Mouse (Mus musculus): ENCODE data around the gene Plekhm3. TPM values are rescaled to one million over a fixed set of nuclear protein-coding genes. Genes with fewer than 3 reads are reported as not detected.

Gene Plekhm3
- total RNA-seq (2014; fragmentation: Nextera tagmentation): 25.8 and 33.5 TPM in 2 replicates
- total RNA-seq (2017): 5.6 and 8.0 TPM in 2 replicates
- polyA plus RNA-seq (2012): 2.9 and 3.0 TPM in 2 replicates

DNA sequence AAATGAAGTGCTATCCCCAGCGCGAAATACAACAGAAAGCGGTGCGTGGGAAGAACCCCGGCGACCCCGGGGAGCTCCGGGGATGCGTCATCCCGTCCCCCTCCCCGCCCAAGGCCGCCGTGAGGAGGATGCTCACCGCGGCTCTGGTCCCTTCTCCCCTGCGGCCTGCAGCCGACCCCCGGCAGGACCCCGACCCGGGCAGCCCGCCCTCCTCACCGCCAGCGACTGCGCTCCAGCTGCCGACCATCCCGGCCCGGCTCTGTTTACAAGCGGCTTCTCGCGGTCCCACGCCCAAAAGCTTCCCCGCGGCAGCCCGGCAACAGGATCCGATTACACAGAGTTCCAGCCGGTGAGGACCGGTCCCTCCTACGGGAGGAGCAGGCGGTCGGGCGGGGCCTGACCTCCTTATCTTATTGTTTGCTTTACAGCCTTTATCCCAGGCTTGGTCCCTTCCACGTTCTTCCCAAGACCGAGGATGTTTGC lies at the start of gene Plekhm3:
Gene Plekhm3 (minus strand): TSS at position 346 of the 483 bp plus-strand sequence.
- peak; percentile 96 for ATAC-seq (ENCODE audit: extremely low read depth, insufficient number of reproducible peaks, low FRiP score, poor library complexity, severe bottlenecking)
- TF ChIP-seq POLR2AphosphoS5 (IDR thresholded peaks at IDR 0.05; ENCODE audit: insufficient replicate concordance, low read depth, low read length): no peak
- TF ChIP-seq CTCF (IDR thresholded peaks at IDR 0.05; ENCODE audit: low read depth, low read length): no peak
- H3K9me3 ChIP-seq (replicated peaks): no peaks in the 10 kb centered on the region
- peak within 1 kb of the TSS; percentile 85 for H3K4me3 ChIP-seq (ENCODE audit: low read depth, low read length)
- H3K4me1 ChIP-seq (ENCODE audit: insufficient read depth, low read depth, low read length): peaks cover 17% of the 10 kb centered on the region
- no peaks in the 10 kb centered on the region for H3K36me3 ChIP-seq (replicated peaks)
- peak; percentile 84 for DNase-seq (ENCODE audit: low spot score)
- 0 out of 2 replicates have a peak, but pooled peaks cover 2% of the 10 kb centered on the region for H3K27me3 ChIP-seq (ENCODE audit: insufficient read depth, low read length)

DNA sequence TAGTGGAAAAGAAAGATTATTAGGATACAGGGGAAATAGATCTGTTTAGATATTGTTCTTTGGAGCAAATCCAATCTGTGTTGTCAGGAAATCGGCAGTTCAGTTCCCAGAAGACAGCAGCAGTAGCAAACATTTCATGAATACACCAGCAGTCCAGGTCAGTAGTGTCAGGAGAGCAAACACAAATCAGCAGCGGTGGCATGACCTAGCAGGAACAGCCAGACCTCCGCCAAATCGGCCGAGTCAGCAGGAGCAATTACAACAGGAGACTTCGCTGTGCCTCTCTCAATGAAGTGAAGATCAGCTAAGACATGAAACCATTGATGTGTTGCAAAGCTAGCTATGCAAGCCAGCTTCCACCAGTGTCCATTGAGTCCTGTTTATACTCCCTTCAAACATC lies 49.0 kb upstream of the Plekhm3 start:
- no peak for TF ChIP-seq POLR2AphosphoS5 (IDR thresholded peaks at IDR 0.05; ENCODE audit: insufficient replicate concordance, low read depth, low read length)
- no peak for TF ChIP-seq TAL1 (conservative IDR thresholded peaks at IDR 0.05; ENCODE audit: low read depth, low read length)
- no peak for TF ChIP-seq GATA1 (IDR thresholded peaks at IDR 0.05; ENCODE audit: borderline replicate concordance, low read length)
- no peak for TF ChIP-seq GATA2 (IDR thresholded peaks at IDR 0.05; ENCODE audit: borderline replicate concordance, low read depth, low read length)
- no peak for TF ChIP-seq CTCF (IDR thresholded peaks at IDR 0.05; ENCODE audit: low read depth, low read length)
- ATAC-seq (ENCODE audit: extremely low read depth, insufficient number of reproducible peaks, low FRiP score, poor library complexity, severe bottlenecking): no peak
- H3K27me3 ChIP-seq (ENCODE audit: insufficient read depth, low read length): peaks cover 15% of the 10 kb centered on the region
- H3K4me3 ChIP-seq (ENCODE audit: low read depth, low read length): no peak overlapping the region
- H3K36me3 ChIP-seq (replicated peaks): no peaks in the 10 kb centered on the region
- H3K9me3 ChIP-seq (replicated peaks): no peaks in the 10 kb centered on the region
- peaks cover 4% of the 10 kb centered on the region; the same call in 1 of the 2 replicates for H3K4me1 ChIP-seq (ENCODE audit: insufficient read depth, low read depth, low read length)
- no peak for DNase-seq (ENCODE audit: low spot score)

DNA sequence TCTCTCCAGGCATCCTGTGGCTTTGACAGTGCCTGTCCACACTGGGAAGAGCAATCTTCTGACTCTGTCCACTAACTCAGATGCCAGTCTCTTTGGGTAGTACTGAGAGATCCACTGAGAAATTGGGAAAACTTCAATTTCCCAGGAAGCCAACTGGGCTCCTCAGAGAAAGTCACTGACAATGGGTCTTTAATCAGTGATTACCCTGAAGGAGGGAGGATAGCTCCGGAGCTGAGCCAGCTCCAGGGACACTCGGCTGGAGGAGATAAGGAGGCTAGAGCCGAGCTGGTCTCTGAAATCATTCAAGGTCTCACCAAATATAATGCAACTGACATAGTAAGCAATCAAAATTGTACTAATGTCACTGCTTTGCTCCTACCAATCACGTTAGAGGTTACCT lies 47.9 kb upstream of the Plekhm3 start:
- Histone ChIP-seq H3K9me3 (replicated peaks) (no peaks in the 10 kb centered on the region), H3K4me3 (ENCODE audit: low read depth, low read length) (no peak overlapping the region), H3K27me3 (ENCODE audit: insufficient read depth, low read length) (peaks cover 20% of the 10 kb centered on the region), H3K4me1 (ENCODE audit: insufficient read depth, low read depth, low read length) (peaks cover 4% of the 10 kb centered on the region; the same call in 1 of the 2 replicates), H3K36me3 (replicated peaks) (no peaks in the 10 kb centered on the region)
- ATAC-seq (ENCODE audit: extremely low read depth, insufficient number of reproducible peaks, low FRiP score, poor library complexity, severe bottlenecking) (no peak), DNase-seq (ENCODE audit: low spot score) (no peak)
- no peak for TF ChIP-seq TAL1 (conservative IDR thresholded peaks at IDR 0.05; ENCODE audit: low read depth, low read length)

- no peaks in the 10 kb centered on the region for H3K36me3 ChIP-seq (replicated peaks)
- DNase-seq (ENCODE audit: low spot score) (no peak), ATAC-seq (ENCODE audit: extremely low read depth, insufficient number of reproducible peaks, low FRiP score, poor library complexity, severe bottlenecking) (no peak)
- TF ChIP-seq CTCF (IDR thresholded peaks at IDR 0.05; ENCODE audit: low read depth, low read length) (no peak), POLR2AphosphoS5 (IDR thresholded peaks at IDR 0.05; ENCODE audit: insufficient replicate concordance, low read depth, low read length) (no peak), GATA1 (IDR thresholded peaks at IDR 0.05; ENCODE audit: borderline replicate concordance, low read length) (no peak), GATA2 (IDR thresholded peaks at IDR 0.05; ENCODE audit: borderline replicate concordance, low read depth, low read length) (no peak), TAL1 (conservative IDR thresholded peaks at IDR 0.05; ENCODE audit: low read depth, low read length) (no peak)
- H3K4me1 ChIP-seq (ENCODE audit: insufficient read depth, low read depth, low read length): no peaks in the 10 kb centered on the region
- H3K4me3 ChIP-seq (ENCODE audit: low read depth, low read length): no peak overlapping the region
- H3K27me3 ChIP-seq (ENCODE audit: insufficient read depth, low read length): peaks cover 4% of the 10 kb centered on the region; the same call in 1 of the 2 replicates
- H3K9me3 ChIP-seq (replicated peaks): no peaks in the 10 kb centered on the region
Measured at GRCm38 (mm10) chr1:64993206-64993605, 36.6 kb upstream of the Plekhm3 start.

DNA sequence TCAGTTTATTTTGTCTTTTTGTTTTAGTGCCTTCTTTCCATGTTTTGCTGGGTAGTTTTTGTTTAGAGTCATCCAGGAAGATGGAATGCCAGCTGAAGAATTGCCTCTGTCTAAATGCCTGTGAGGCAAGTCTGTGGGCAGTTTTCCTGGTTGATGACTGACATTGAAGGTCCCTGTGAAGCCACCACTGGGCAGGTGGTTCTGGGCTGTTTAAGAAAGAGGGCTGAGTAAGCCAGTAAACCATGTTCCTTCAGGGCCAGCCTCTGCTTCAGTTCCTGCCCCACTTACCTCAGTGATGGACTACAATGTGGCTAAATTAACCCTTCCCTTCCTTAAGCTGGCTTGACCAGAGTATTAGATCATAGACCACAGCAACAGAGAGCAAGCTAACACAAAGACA lies 31.6 kb upstream of the Plekhm3 start:
- H3K27me3 ChIP-seq (ENCODE audit: insufficient read depth, low read length): peaks cover 10% of the 10 kb centered on the region
- no peaks in the 10 kb centered on the region for H3K36me3 ChIP-seq (replicated peaks)
- no peak for DNase-seq (ENCODE audit: low spot score)
- no peaks in the 10 kb centered on the region for H3K9me3 ChIP-seq (replicated peaks)
- H3K4me1 ChIP-seq (ENCODE audit: insufficient read depth, low read depth, low read length): peaks cover 8% of the 10 kb centered on the region; the same call in 1 of the 2 replicates
- no peak for TF ChIP-seq CTCF (IDR thresholded peaks at IDR 0.05; ENCODE audit: low read depth, low read length)
- no peak for TF ChIP-seq GATA2 (IDR thresholded peaks at IDR 0.05; ENCODE audit: borderline replicate concordance, low read depth, low read length)
- no peak for TF ChIP-seq TAL1 (conservative IDR thresholded peaks at IDR 0.05; ENCODE audit: low read depth, low read length)
- TF ChIP-seq POLR2AphosphoS5 (IDR thresholded peaks at IDR 0.05; ENCODE audit: insufficient replicate concordance, low read depth, low read length): no peak
- TF ChIP-seq GATA1 (IDR thresholded peaks at IDR 0.05; ENCODE audit: borderline replicate concordance, low read length): no peak
- H3K4me3 ChIP-seq (ENCODE audit: low read depth, low read length): no peak overlapping the region
- ATAC-seq (ENCODE audit: extremely low read depth, insufficient number of reproducible peaks, low FRiP score, poor library complexity, severe bottlenecking): no peak

DNA sequence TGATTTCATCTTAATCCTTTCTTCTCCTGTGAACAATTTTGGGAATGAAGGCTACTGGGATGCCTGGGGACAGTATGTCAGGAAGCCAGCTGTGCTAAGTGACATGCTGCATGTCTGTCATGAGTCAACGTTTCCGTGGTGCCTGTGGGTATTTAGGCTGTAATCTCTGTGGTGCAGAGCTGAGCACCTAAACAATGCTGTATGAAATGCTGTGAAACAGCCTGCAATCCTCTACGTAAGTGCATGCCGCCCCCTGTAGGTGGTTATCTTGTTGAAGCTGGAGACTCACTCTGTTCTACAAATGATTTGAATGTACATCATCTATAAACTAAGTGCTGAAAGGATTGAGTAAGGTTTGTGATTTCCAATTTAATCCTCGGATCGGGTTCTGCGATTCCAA lies 29.5 kb upstream of the Plekhm3 start:
- no peak overlapping the region for H3K4me3 ChIP-seq (ENCODE audit: low read depth, low read length)
- peaks cover 10% of the 10 kb centered on the region for H3K27me3 ChIP-seq (ENCODE audit: insufficient read depth, low read length)
- TF ChIP-seq CTCF (IDR thresholded peaks at IDR 0.05; ENCODE audit: low read depth, low read length): no peak
- peaks cover 8% of the 10 kb centered on the region; the same call in 1 of the 2 replicates for H3K4me1 ChIP-seq (ENCODE audit: insufficient read depth, low read depth, low read length)
- no peaks in the 10 kb centered on the region for H3K9me3 ChIP-seq (replicated peaks)
- ATAC-seq (ENCODE audit: extremely low read depth, insufficient number of reproducible peaks, low FRiP score, poor library complexity, severe bottlenecking) (peak; percentile 22; the same call in 1 of the 2 replicates), DNase-seq (ENCODE audit: low spot score) (no peak)
- no peaks in the 10 kb centered on the region for H3K36me3 ChIP-seq (replicated peaks)

GRCm38 (mm10) chr1:64983247-64983646 lies 26.6 kb upstream of the Plekhm3 start:
- no peaks in the 10 kb centered on the region for H3K9me3 ChIP-seq (replicated peaks)
- ATAC-seq (ENCODE audit: extremely low read depth, insufficient number of reproducible peaks, low FRiP score, poor library complexity, severe bottlenecking) (no peak), DNase-seq (ENCODE audit: low spot score) (no peak)
- no peaks in the 10 kb centered on the region for H3K36me3 ChIP-seq (replicated peaks)
- H3K4me3 ChIP-seq (ENCODE audit: low read depth, low read length): no peak overlapping the region
- peaks cover 13% of the 10 kb centered on the region for H3K27me3 ChIP-seq (ENCODE audit: insufficient read depth, low read length)
- peaks cover 8% of the 10 kb centered on the region; the same call in 1 of the 2 replicates for H3K4me1 ChIP-seq (ENCODE audit: insufficient read depth, low read depth, low read length)
- no peak for TF ChIP-seq CTCF (IDR thresholded peaks at IDR 0.05; ENCODE audit: low read depth, low read length)

Data from G1E (cell line).